ENCODE assay signal across 7 mouse cellular contexts in genomic region chr17:46032257-46032991, GRCm38 (mm10). TPM values are rescaled to one million over a fixed set of nuclear protein-coding genes. Genes with fewer than 3 reads are reported as not detected.
DNase-seq lines count a peak whose midpoint lies in the region; ATAC-seq and TF ChIP-seq lines count a peak whose summit lies in the region.

Gene Vegfa (minus strand): TSS chr17:46032369.

- H3K4me3 ChIP-seq in intestine, postnatal 0 days (ENCODE audit: low read depth, low read length): peak within 1 kb of the TSS; percentile 94
- H3K4me3 ChIP-seq in midbrain, embryonic 12.5 days: peak within 1 kb of the TSS; percentile 87
- H3K4me3 ChIP-seq in small intestine, adult 2 months (ENCODE audit: low read depth, low read length): peak within 1 kb of the TSS; percentile 80

- peak; percentile 77 for ATAC-seq in intestine, postnatal 0 days
- peak; percentile 79 for ATAC-seq in midbrain, embryonic 12.5 days (ENCODE audit: low FRiP score, low read depth)

- no peaks in the 10 kb centered on the region for H3K27me3 ChIP-seq in intestine, postnatal 0 days (replicated peaks; ENCODE audit: control insufficient read depth, insufficient read depth, low read length)
- peaks cover 14% of the 10 kb centered on the region; the same call in 1 of the 2 replicates for H3K27me3 ChIP-seq in midbrain, embryonic 12.5 days
- no peaks in the 10 kb centered on the region for H3K27me3 ChIP-seq in small intestine, adult 2 months (ENCODE audit: control insufficient read depth, insufficient read depth, low read length)

- intact Hi-C loops in left cerebral cortex, postnatal 4 days (cut with DNase I): loop anchor here (1.0 to 10.0 kb wide), 2 partner anchors 102 to 296 kb away; no protein-coding TSS in a partner anchor

- peak; percentile 100 for TF ChIP-seq CTCF in intestine, postnatal 0 days (IDR thresholded peaks at IDR 0.05; ENCODE audit: low read depth)
- TF ChIP-seq CTCF in small intestine, adult 2 months (IDR thresholded peaks at IDR 0.05; ENCODE audit: extremely low read depth, insufficient read length, insufficient replicate concordance, low read depth, low read length): peak; percentile 95

- WGBS in intestine, postnatal 0 days: under 1% methylated on average over 40 of the region's 40 CpGs
- 1% methylated on average over 40 of the region's 40 CpGs for WGBS in midbrain, embryonic 12.5 days
- under 1% methylated on average over 40 of the region's 40 CpGs for WGBS in small intestine, adult 2 months

- no peaks in the 10 kb centered on the region for H3K36me3 ChIP-seq in intestine, postnatal 0 days (ENCODE audit: control insufficient read depth, insufficient read depth)
- H3K36me3 ChIP-seq in midbrain, embryonic 12.5 days: no peaks in the 10 kb centered on the region
- H3K36me3 ChIP-seq in small intestine, adult 2 months (ENCODE audit: control insufficient read depth, insufficient read depth, low read length): no peaks in the 10 kb centered on the region

- peak within 1 kb of the TSS; percentile 96 for H3K27ac ChIP-seq in intestine, postnatal 0 days (ENCODE audit: low read depth, low read length)
- peak within 1 kb of the TSS; percentile 87 for H3K27ac ChIP-seq in midbrain, embryonic 12.5 days (replicated peaks)
- H3K27ac ChIP-seq in small intestine, adult 2 months (ENCODE audit: insufficient read depth, low read depth, low read length): peak within 1 kb of the TSS; percentile 75

- H3K9me3 ChIP-seq in intestine, postnatal 0 days (ENCODE audit: control insufficient read depth): no peaks in the 10 kb centered on the region
- H3K9me3 ChIP-seq in midbrain, embryonic 12.5 days: no peaks in the 10 kb centered on the region

- peak; percentile 100 for TF ChIP-seq POLR2A in small intestine, adult 2 months (IDR thresholded peaks at IDR 0.05; ENCODE audit: low read depth, low read length)

- peak within 1 kb of the TSS; percentile 83 for H3K4me2 ChIP-seq in intestine, postnatal 0 days (replicated peaks; ENCODE audit: low read depth)
- H3K4me2 ChIP-seq in midbrain, embryonic 12.5 days (replicated peaks): peak within 1 kb of the TSS; percentile 91

- peak; percentile 88 for DNase-seq in adrenal gland, adult 8-10 months
- peak; percentile 97 for DNase-seq in embryo, embryonic 9.5 days (ENCODE audit: extremely low spot score)
- no peak for DNase-seq in gonadal fat pad, adult 2 months (ENCODE audit: low read depth)
- peak; percentile 94 for DNase-seq in left cerebral cortex, postnatal 4 days

- peak within 1 kb of the TSS; percentile 99 for H3K9ac ChIP-seq in intestine, postnatal 0 days (ENCODE audit: low read depth, low read length)
- peak within 1 kb of the TSS; percentile 96 for H3K9ac ChIP-seq in midbrain, embryonic 12.5 days (replicated peaks)

- peaks cover 2% of the 10 kb centered on the region for H3K4me1 ChIP-seq in intestine, postnatal 0 days (replicated peaks; ENCODE audit: control insufficient read depth, insufficient read depth, low read length)
- H3K4me1 ChIP-seq in midbrain, embryonic 12.5 days: peaks cover 36% of the 10 kb centered on the region
- peaks cover 3% of the 10 kb centered on the region; the same call in 1 of the 2 replicates for H3K4me1 ChIP-seq in small intestine, adult 2 months (ENCODE audit: control insufficient read depth, insufficient read depth, insufficient read length, low read length)

RNA-seq across cellular contexts. Expression of gene Vegfa, which starts in this region (rescaled TPM):
- total RNA-seq in adrenal gland, adult 8-10 months (2022): 100 to 1,000 TPM; 270 to 756 (median 501) TPM
- 233 and 316 TPM in 2 replicates for polyA plus RNA-seq in gonadal fat pad, adult 2 months (2012; rRNA removed)
- polyA plus RNA-seq in intestine, postnatal 0 days (2015; fragmentation: Nextera tagmentation; extraction: Ambion mirVana): 5.9 and 8.2 TPM in 2 replicates
- total RNA-seq in left cerebral cortex, postnatal 4 days (2021): 10 to 100 TPM; 77.7 to 94.5 TPM
- polyA plus RNA-seq in midbrain, embryonic 12.5 days (2016; fragmentation: Nextera tagmentation; extraction: Ambion mirVana): 3.4 and 4.0 TPM in 2 replicates
- polyA plus RNA-seq in small intestine, adult 2 months (2012; rRNA removed): 108 and 177 TPM in 2 replicates

Comparison
In these comparisons a context has a peak if more than half of its experiments do, and no peak if none do; other contexts are left out.
1. RNA of gene Vegfa (polyA plus RNA-seq): 233 to 316 TPM in gonadal fat pad, adult 2 months and 108 to 177 TPM in small intestine, adult 2 months; 5.9 to 8.2 TPM in intestine, postnatal 0 days and 3.4 to 4.0 TPM in midbrain, embryonic 12.5 days; every median in the first group is over 10 times any median in the second.
2. Peak in every context shown above with its lines, with median percentiles within 50 percentile points of each other: H3K27ac ChIP-seq and H3K4me3 ChIP-seq.